In genomic region chr6:137327718-137328117, GRCm38 (mm10) we compare ENCODE assay signal across 12 mouse cellular contexts.
A peak's percentile ranks its signal among the peaks of the same experiment; 100 is the strongest.
DNase-seq lines count a peak whose midpoint lies in the region; ATAC-seq and TF ChIP-seq lines count a peak whose summit lies in the region.
"Had no signal": no experiment of that assay in that cellular context is flagged by ENCODE, and none has a peak within 500 bp of the region (broad histone marks: within the 10 kb centered on the region; RNA-seq: fewer than 3 reads in every experiment).

No protein-coding gene starts in this region.

- no peak for ATAC-seq in Patski
- peak; percentile 50; the same call in 1 of the 2 replicates for ATAC-seq in forebrain, embryonic 13.5 days
- ATAC-seq in neural tube, embryonic 13.5 days (ENCODE audit: low read depth) = peak; percentile 54

- H3K4me2 ChIP-seq in forebrain, embryonic 13.5 days = peak overlapping the region; percentile 4; the same call in 1 of the 2 replicates
- H3K4me2 ChIP-seq in neural tube, embryonic 13.5 days = 0 out of 2 replicates have a peak overlapping the region, but pooled peaks have one; percentile 4
- H3K4me2 ChIP-seq: embryonic facial prominence, embryonic 13.5 days had no signal

- H3K36me3 ChIP-seq in forebrain, embryonic 13.5 days (ENCODE audit: poor library complexity, severe bottlenecking) = no peaks in the 10 kb centered on the region
- 0 out of 2 replicates have a peak, but pooled peaks cover 3% of the 10 kb centered on the region for H3K36me3 ChIP-seq in neural tube, embryonic 13.5 days
- H3K36me3 ChIP-seq in embryonic facial prominence, embryonic 10.5 days (replicated peaks) = no peaks in the 10 kb centered on the region
- H3K36me3 ChIP-seq: embryonic facial prominence, embryonic 13.5 days had no signal

- no peak overlapping the region for H3K27ac ChIP-seq in forebrain, embryonic 13.5 days
- H3K27ac ChIP-seq in neural tube, embryonic 13.5 days (replicated peaks) = no peak overlapping the region
- no peak overlapping the region for H3K27ac ChIP-seq in embryonic facial prominence, embryonic 10.5 days (replicated peaks)
- H3K27ac ChIP-seq: embryonic facial prominence, embryonic 13.5 days; left cerebral cortex, adult 2 months had no signal

- intact Hi-C loops in left cerebral cortex, postnatal 10 days (cut with DNase I) = no loop called here

- 30% methylated on average over 9 of the region's 9 CpGs for WGBS in forebrain, embryonic 13.5 days
- WGBS in neural tube, embryonic 13.5 days = 34% methylated on average over 9 of the region's 9 CpGs
- 87% methylated on average over 9 of the region's 9 CpGs for WGBS in embryonic facial prominence, embryonic 10.5 days

- POLR2A ChIA-PET in Patski (lab: Charles Lee) = no interaction called here

- CTCF ChIA-PET in Patski (lab: Charles Lee) = no interaction called here

- H3K9me3 ChIP-seq in forebrain, embryonic 13.5 days (replicated peaks) = peaks cover 3% of the 10 kb centered on the region; the same call in 1 of the 2 replicates
- 0 out of 2 replicates have a peak, but pooled peaks cover 3% of the 10 kb centered on the region for H3K9me3 ChIP-seq in neural tube, embryonic 13.5 days
- H3K9me3 ChIP-seq in embryonic facial prominence, embryonic 10.5 days = no peaks in the 10 kb centered on the region

- no peak for TF ChIP-seq CTCF in Patski (IDR thresholded peaks at IDR 0.05)

- H3K4me3 ChIP-seq in forebrain, embryonic 13.5 days = no peak overlapping the region
- H3K4me3 ChIP-seq in neural tube, embryonic 13.5 days = no peak overlapping the region
- H3K4me3 ChIP-seq in embryonic facial prominence, embryonic 10.5 days = no peak overlapping the region
- H3K4me3 ChIP-seq: embryonic facial prominence, embryonic 13.5 days; left cerebral cortex, adult 2 months had no signal

- peak; percentile 10 for DNase-seq in embryo, embryonic 10.5 days (ENCODE audit: low spot score)
- no peak for DNase-seq in embryo, embryonic 9.5 days (ENCODE audit: extremely low spot score)
- peak; percentile 41 for DNase-seq in Patski (ENCODE audit: low read depth, low spot score)
- no peak for DNase-seq in left cerebral cortex, postnatal 10 days (ENCODE audit: extremely low spot score in 1 of 2, low spot score in 2 of 2)
- no peak for DNase-seq in frontal cortex, postnatal 10 days (ENCODE audit: low spot score in 2 of 2)
- DNase-seq in embryonic facial prominence, embryonic 10.5 days (ENCODE audit: low spot score) = no peak
- DNase-seq: heart, adult 11 months; lung, adult 18-20 months had no signal

- H3K4me1 ChIP-seq in forebrain, embryonic 13.5 days = peaks cover 8% of the 10 kb centered on the region
- peaks cover 18% of the 10 kb centered on the region for H3K4me1 ChIP-seq in neural tube, embryonic 13.5 days (replicated peaks)
- 0 out of 2 replicates have a peak, but pooled peaks cover 4% of the 10 kb centered on the region for H3K4me1 ChIP-seq in embryonic facial prominence, embryonic 10.5 days
- H3K4me1 ChIP-seq: embryonic facial prominence, embryonic 13.5 days had no signal

- no peak overlapping the region for H3K9ac ChIP-seq in forebrain, embryonic 13.5 days
- H3K9ac ChIP-seq in neural tube, embryonic 13.5 days = no peak overlapping the region
- H3K9ac ChIP-seq: embryonic facial prominence, embryonic 13.5 days had no signal

- H3K27me3 ChIP-seq in Patski = no peaks in the 10 kb centered on the region
- no peaks in the 10 kb centered on the region for H3K27me3 ChIP-seq in forebrain, embryonic 13.5 days
- H3K27me3 ChIP-seq in neural tube, embryonic 13.5 days = no peaks in the 10 kb centered on the region
- H3K27me3 ChIP-seq in embryonic facial prominence, embryonic 10.5 days (replicated peaks; ENCODE audit: low read depth, poor library complexity, severe bottlenecking) = no peaks in the 10 kb centered on the region
- H3K27me3 ChIP-seq: embryonic facial prominence, embryonic 13.5 days had no signal

- in situ Hi-C loops in Patski (cut with MboI; ENCODE audit: low pct_unique_long_range_greater_than_20kb) = no loop called here

Comparison
In these comparisons a context has a peak if more than half of its experiments do, and no peak if none do; other contexts are left out.
1. DNase-seq: peak in embryo, embryonic 10.5 days (single experiment) and Patski (single experiment); none in embryo, embryonic 9.5 days (single experiment), left cerebral cortex, postnatal 10 days (0 of 2), frontal cortex, postnatal 10 days (0 of 2) and embryonic facial prominence, embryonic 10.5 days (single experiment).